Mouse (Mus musculus) urinary bladder, postnatal 25 days (tissue): ENCODE measurements around the gene Commd3.

ENCODE experiments used
- DNase-seq: peaks from one replicate; pipeline ENCODE4 v3.0.0; 2022; ENCODE audit warnings: low spot score

Gene Commd3

GRCm38 (mm10) chr2:18687671-18688170 lies 15.5 kb downstream of the Commd3 start:
- no peak for DNase-seq

- no peak for DNase-seq
Measured at GRCm38 (mm10) chr2:18688286-18688685, 16.1 kb downstream of the Commd3 start.

- DNase-seq, result peak; percentile 44
Measured at GRCm38 (mm10) chr2:18688708-18689063, 16.5 kb downstream of the Commd3 start.

GRCm38 (mm10) chr2:18689064-18689921 lies 17.1 kb downstream of the Commd3 start:
- DNase-seq, result peak; percentile 34

GRCm38 (mm10) chr2:18690055-18690691 lies 18.0 kb downstream of the Commd3 start:
- no peak for DNase-seq

GRCm38 (mm10) chr2:18690756-18691155 lies 18.6 kb downstream of the Commd3 start:
- no peak for DNase-seq

- no peak for DNase-seq
Measured at GRCm38 (mm10) chr2:18692031-18692430, 19.8 kb downstream of the Commd3 start.

- DNase-seq, result no peak
Measured at GRCm38 (mm10) chr2:18692548-18692947, 20.4 kb downstream of the Commd3 start.

- no peak for DNase-seq
Measured at GRCm38 (mm10) chr2:18693491-18693870, 21.3 kb downstream of the Commd3 start.

GRCm38 (mm10) chr2:18693871-18694610 lies 21.9 kb downstream of the Commd3 start, which contains the start of gene Spag6:
Gene Spag6 (plus strand): TSS chr2:18694032.
- peak; percentile 70 for DNase-seq

GRCm38 (mm10) chr2:18694611-18694950 lies 22.4 kb downstream of the Commd3 start:
- no peak for DNase-seq

GRCm38 (mm10) chr2:18695163-18695562 lies 23.0 kb downstream of the Commd3 start:
- no peak for DNase-seq

GRCm38 (mm10) chr2:18695629-18696150 lies 23.5 kb downstream of the Commd3 start:
- DNase-seq, result no peak

GRCm38 (mm10) chr2:18697591-18698244 lies 25.5 kb downstream of the Commd3 start:
- DNase-seq, result no peak

GRCm38 (mm10) chr2:18698663-18699385 lies 26.6 kb downstream of the Commd3 start:
- no peak for DNase-seq

GRCm38 (mm10) chr2:18699401-18699990 lies 27.3 kb downstream of the Commd3 start:
- DNase-seq, result no peak

GRCm38 (mm10) chr2:18710356-18710755 lies 38.2 kb downstream of the Commd3 start:
- DNase-seq, result no peak

- DNase-seq, result no peak
Measured at GRCm38 (mm10) chr2:18713071-18713470, 40.9 kb downstream of the Commd3 start.

- DNase-seq, result no peak
Measured at GRCm38 (mm10) chr2:18714337-18714736, 42.2 kb downstream of the Commd3 start.

- DNase-seq, result no peak
Measured at GRCm38 (mm10) chr2:18718521-18718920, 46.3 kb downstream of the Commd3 start.
